Comparison of ENCODE assay signal across 8 mouse cellular contexts in the genomic region with DNA sequence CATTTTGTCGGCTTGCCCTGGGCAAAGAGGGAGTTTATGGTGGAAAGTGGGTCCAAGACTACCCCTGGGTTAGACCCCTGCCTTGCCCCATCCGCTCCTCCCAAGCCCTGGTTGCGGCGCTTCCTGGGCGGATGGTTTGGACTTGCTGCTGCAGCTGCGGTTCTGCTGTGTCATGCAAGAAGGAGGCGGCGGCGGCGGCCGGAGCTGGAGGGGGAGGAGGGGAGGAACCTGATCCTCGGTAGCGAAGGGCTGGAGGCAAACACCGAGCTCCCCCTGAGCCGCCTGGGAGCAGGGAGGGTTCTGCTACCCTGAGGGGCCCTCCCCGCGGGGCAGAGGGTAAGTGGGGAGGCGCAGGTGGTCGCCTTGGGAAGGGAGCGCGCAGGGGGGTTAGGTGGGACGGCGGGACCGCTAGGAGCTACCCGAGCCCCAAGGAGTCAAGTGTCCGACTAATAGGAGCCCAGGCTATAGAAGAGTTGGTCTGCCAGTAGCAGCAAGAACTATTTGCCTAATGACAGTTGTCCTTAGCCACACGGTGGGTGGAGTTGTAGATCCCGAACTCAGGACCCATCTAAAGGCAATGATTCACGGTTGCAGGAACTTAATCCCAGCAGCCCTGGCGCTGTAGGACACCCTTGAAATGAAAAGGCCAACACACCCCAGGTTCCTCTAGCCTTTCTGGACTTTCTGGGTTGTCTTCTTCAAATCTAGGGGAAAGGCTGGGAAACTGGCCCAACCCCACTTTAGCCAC.
DNase-seq lines count a peak whose midpoint lies in the region.

No protein-coding gene starts in this region.

- peak overlapping the region; percentile 57 for H3K4me3 ChIP-seq in hindbrain, embryonic 10.5 days

- H3K27ac ChIP-seq in hindbrain, embryonic 10.5 days = peak overlapping the region; percentile 71

- H3K4me1 ChIP-seq in hindbrain, embryonic 10.5 days (replicated peaks) = peaks cover 48% of the 10 kb centered on the region

- no peaks in the 10 kb centered on the region for H3K36me3 ChIP-seq in hindbrain, embryonic 10.5 days

- peaks cover 87% of the 10 kb centered on the region for H3K27me3 ChIP-seq in hindbrain, embryonic 10.5 days (ENCODE audit: insufficient read depth, poor library complexity, severe bottlenecking)

- H3K9me3 ChIP-seq in hindbrain, embryonic 10.5 days = no peaks in the 10 kb centered on the region

- DNase-seq in NIH3T3 (ENCODE audit: low read depth) = peak; percentile 92
- peak; percentile 70 for DNase-seq in cerebellum, adult 9-10 months
- peak; percentile 42 to 62 for DNase-seq in frontal cortex, postnatal 14 days (ENCODE audit: low spot score in 2 of 2)
- DNase-seq in hindbrain, embryonic 10.5 days (ENCODE audit: low spot score) = peak; percentile 73
- DNase-seq in layer of hippocampus, postnatal 25 days (ENCODE audit: extremely low spot score in 1 of 2, low spot score in 1 of 2) = peak; percentile 49 to 53
- DNase-seq in lung, postnatal 36 days = peak; percentile 81
- DNase-seq in retina, embryonic 14.5 days (ENCODE audit: low spot score) = peak; percentile 45
- peak; percentile 38 for DNase-seq in urinary bladder, postnatal 10 days (ENCODE audit: low spot score)

- WGBS in hindbrain, embryonic 10.5 days = 1% methylated on average over 30 of the region's 30 CpGs

Comparison
In these comparisons a context has a peak if more than half of its experiments do, and no peak if none do; other contexts are left out.
1. Peak in every context shown above with its lines: DNase-seq, H3K4me3 ChIP-seq and H3K27ac ChIP-seq.
2. DNase-seq: peak in every context shown above with its lines; median percentile 92 in NIH3T3; 81 in lung, postnatal 36 days; 73 in hindbrain, embryonic 10.5 days; 70 in cerebellum, adult 9-10 months; 52 in frontal cortex, postnatal 14 days; 51 in layer of hippocampus, postnatal 25 days; 45 in retina, embryonic 14.5 days; 38 in urinary bladder, postnatal 10 days.